Mouse (Mus musculus) megakaryocyte, adult 5-6 weeks (primary cell): Measurements from ENCODE around the gene Mxd3. TPM values are rescaled to one million over a fixed set of nuclear protein-coding genes. Genes with fewer than 3 reads are reported as not detected.

ENCODE experiments used
- ATAC-seq: 2 replicates; pipeline ENCODE4 v1.8.0; 2016; ENCODE audit warnings: mild to moderate bottlenecking, inconsistent platforms; ENCODE audit not compliant: poor library complexity, severe bottlenecking
- total RNA-seq, 2 experiments: library from RNA; stranded (forward) in 1 of 2; stranded (reverse) in 1 of 2; fragments of 153-499, 151-499 nt in 1 of 2; fragments of 221-1000, 200-1000 nt in 1 of 2; gene quantifications; 2 replicates each; pipeline versions ENCODE4 v1.2.3 to v1.2.4; 2015 to 2017

The Mxd3 gene
- total RNA-seq, 2 experiments from 2014 or later: 36.1 to 36.5 TPM

DNA sequence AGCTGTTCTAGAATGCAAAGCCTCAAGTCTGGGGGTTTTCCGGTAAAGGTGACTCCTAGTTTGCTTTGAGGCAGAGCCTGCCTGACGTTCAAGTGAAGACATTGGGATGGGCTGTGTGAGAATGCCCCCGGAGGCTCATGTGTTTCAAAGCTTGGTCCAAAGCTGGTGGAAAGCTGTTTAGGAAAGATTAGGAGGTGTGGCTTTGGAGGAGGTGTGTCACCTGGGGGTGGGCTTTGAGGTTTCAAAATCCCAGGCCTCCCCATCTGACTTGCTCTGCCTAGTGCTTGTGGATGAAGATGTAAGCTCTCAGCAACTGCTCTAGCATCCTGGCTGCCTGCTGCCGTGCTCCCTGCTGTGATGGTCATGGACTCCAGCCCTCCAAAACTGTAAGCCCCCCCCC is 6.1 kb upstream of the Mxd3 start:
- no peak for ATAC-seq

DNA sequence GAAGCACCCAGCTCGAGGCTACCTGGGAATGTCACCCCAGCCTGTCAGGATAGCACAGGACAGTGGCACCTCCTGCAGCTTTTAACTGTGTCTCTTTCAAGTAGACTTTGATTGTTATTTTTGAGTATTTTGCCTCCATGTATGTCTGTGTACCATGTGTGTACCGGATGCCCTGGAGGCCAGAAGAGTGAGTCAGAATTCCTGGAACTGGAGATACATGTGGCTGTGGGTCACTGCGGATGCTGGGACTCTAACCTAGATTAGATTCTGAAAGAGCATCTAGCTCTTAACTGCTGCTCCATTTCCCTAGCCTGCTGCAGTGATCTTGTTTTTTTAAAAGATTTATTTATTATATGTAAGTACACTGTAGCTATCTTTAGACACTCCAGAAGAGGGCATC is 2.7 kb upstream of the Mxd3 start:
- ATAC-seq: no peak

DNA sequence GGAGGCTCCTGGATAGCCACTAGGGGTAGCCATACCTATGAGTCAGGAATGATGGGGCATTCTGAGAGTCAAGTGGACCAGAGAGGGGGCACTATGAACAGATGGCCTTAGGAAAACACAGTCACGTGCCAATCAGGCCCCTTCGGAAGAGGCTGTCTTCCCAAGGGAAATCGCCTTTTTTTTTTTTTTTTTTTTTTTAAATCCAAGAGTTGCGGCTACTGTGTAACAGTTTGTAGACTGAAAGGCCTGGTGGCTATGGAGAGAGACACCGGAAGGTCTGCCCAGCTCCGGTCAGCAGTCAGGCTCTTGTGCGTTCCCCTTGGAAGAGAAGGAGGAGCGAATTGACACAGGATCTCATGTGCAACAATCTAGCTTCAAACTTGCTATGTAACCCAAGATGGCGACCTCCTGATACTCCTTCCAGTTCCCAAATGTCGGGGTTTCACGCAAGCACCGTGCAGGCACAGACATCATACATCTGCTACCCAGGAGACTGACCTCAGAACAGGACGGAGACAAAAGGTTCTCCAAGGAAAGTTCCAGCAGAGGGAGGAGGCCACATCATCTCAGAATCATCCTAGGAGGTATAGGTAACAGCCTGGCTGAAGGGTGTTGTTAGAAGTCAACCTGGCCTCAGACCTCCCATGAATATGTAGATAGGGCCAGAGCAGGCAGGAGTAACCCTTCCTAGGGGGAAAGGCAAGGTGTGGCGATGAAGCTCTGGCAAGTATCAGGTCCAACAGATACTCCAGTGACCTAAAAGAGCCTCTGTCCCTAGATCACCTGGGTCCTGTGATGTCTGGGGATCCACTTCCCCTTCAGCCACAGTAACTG is 1.2 kb upstream of the Mxd3 start:
- ATAC-seq: no peak

DNA sequence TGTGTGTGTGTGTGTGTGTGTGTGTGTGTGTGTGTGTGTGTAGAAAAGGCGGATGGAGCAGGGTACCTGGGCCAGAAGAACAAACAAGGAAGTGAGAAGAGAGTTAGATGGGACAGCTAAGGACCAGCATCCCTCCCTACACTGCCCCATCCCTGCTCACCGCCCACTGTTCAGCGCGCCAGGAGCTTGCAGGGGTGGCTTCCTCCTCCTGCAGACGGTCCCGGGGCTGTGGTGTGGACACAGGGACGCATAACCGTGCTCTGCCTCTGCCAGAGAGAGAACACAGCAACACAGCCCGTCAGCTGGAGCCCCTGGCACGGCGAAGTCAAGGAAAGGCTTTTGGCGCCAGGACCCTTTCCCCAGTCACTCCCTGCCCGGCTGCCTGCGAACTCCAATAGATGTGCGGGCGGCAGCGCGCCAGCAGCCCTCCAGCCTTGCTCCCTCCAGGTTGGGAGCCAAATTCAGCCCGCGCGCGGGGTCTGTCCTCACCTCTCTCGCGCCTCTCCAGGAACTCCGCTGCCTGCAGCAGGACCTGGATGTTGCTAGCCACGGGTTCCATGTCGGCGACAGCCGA is 427 bp downstream of the Mxd3 start:
- ATAC-seq: no peak

DNA sequence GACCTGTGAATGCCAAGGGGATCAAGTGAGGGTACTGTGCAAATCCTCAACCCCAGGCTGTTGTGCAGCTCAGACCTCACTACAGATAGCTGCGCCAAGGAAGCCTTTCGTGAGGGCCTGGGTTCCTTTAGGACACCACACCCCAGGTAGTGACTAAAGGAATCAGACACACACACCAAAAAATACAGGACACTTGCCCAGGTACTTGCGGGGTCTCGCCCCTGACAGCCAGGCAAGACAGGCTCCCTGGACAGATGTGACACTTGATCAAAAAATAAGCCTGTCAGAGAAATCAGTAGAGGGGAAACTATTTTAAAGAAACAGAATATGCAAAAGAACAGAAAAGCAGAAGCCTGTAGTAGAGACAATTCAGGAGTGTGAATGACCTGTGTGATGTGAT is 982 bp downstream of the Mxd3 start:
- ATAC-seq: no peak

DNA sequence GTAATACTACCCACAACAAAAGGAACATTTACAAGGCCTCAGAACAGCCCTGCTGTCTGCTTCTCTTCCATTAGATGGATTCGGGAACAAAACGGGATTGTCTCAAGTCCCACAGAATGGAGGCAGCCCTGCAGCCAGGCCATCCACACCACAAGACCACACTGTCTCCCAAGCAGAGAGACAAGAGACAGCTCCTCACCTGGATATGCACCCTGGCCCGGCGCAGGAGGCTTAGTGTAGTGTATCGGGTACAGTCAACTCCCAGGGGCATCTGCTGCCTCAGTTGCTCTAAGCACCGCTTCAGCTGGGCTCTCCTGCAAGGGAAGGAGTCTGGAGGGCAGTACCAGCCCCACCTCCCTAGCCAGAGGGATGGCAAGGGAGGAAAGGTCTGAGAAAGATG is 1.5 kb downstream of the Mxd3 start:
- no peak for ATAC-seq

- ATAC-seq: peak; percentile 78
These were observed 2.0 kb downstream of the Mxd3 start for GRCm38 (mm10) chr13:55327633-55328032.

GRCm38 (mm10) chr13:55327169-55327568 is 2.5 kb downstream of the Mxd3 start:
- no peak for ATAC-seq

- ATAC-seq: no peak
These were observed 4.0 kb downstream of the Mxd3 start for GRCm38 (mm10) chr13:55325596-55325995.

DNA sequence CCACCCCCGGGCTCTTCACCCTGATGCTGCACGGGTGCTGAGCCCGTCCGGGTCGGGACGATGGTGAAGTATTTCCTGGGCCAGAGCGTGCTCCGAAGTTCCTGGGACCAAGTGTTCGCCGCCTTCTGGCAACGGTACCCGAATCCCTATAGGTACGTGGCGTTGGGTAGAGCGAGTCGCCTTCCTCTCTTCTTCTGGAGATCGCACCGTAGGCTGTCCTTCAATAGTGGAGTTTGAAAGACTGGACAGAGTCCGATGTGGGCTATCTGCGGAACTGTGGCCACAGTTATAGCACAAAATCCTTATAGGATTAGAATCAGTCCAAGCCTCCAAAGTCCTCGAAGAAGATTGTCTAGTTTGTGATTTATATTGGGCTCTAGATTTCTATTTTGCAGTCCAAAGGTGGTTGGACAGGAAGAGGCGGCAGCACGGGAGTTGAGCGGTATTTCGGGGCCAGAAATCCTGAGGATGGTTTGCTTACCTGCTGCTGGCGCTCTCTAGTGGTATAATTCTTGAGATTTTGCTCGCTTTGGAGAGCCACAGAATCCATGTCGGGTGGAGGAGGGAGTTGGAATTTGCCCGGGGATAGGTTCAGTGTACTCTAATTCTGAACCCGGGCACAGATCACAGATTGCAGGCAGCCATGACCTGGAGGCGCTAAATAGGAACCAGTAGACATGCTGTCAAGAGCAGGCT is 7.3 kb downstream of the Mxd3 start:
- peak; percentile 14; the same call in 1 of the 2 replicates for ATAC-seq

DNA sequence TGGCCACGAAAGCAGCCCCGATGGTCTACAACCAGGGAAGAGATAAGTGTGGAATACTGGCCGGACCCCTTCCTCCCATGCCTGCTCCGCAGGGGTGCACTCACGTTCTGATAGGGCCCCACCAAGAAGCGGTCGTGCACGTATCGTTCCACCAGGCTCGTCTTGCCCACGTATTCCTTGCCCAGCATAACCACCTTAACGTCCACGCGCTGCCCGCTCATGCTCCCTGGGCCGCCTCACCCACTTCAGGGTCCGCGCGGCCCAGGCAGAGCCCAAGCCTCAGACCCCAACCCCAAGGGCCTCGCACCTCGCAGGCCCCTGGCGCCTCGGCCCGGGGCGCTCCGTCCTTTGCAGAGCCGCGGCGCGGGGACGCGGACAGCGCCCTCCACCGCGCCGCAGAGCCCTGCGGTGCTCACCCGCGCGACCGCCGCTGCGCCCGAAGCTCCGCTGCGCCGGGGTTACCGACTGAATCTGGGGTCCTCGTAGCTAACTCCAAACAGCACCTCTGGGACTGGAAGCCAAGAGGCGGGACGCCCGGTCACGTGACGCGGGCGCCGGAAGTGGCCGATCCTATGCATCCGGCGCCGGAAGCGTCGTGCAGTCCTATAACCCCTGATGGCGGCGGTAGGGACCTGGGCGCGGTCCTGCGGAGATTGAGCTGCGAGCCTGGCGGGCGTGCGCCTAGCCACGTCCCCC is 8.0 kb downstream of the Mxd3 start, which contains the start of gene Rab24:
Gene Rab24, minus strand, starts transcription at position 513 of the 696 bp plus-strand sequence.
- peak; percentile 83 for ATAC-seq

DNA sequence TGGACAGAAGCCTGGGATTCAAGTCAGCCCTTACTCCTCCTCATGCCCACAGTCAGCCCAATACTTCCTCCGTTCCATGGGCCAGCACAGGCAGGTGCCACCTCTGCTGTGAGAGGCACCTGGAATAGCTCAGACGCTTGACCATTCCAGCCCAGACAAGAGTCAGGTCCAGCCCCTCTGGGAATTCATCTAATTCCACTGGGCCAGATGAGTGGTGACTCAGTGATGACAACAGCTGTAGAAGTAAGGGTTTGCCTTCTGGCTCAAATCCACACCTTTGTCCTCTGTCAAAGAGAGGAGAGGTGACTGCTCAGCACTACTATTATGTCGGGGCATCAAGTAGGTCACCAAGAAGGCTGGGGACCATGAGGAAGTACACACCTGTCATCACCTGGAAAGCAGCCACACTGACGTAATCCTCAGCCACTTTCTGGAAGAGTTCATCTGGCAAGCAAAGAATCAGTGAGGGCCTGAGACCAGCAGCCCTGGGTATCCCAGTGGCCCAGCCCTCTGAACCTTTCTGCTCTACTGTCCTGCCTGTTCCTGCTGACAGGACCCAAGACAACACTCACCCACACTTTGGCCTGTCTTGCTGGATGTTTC is 9.6 kb downstream of the Mxd3 start, which contains the start of gene Prelid1:
Gene Prelid1, plus strand, starts transcription at position 570 of the 603 bp plus-strand sequence.
- no peak for ATAC-seq

GRCm38 (mm10) chr13:55318351-55318750 is 11.3 kb downstream of the Mxd3 start:
- ATAC-seq: peak; percentile 25; the same call in 1 of the 2 replicates

DNA sequence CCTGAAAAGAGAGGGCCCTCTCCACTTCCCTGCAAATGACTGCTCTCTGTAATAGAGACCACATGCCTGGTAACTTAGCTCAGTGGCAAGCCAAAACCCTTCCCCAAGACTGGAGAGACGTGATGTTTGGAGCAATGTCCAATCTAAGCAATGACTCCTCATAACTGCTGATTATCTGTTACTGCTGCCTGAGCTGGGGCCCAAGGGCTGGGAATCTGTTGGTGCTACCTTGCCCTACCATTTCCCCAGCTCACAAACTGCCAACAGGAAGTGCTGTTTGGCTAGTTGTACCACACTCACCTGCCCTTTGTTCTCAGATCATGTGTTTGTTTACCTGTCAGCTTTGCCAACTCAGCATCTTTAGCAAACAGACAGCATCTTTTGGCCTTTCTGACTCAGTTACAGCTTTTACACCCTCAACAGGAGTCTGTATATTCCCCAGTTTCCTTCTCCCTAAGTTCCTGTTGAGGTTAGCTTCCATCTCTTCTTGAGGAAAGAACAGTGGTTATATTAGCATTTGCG is 14.7 kb downstream of the Mxd3 start:
- no peak for ATAC-seq

DNA sequence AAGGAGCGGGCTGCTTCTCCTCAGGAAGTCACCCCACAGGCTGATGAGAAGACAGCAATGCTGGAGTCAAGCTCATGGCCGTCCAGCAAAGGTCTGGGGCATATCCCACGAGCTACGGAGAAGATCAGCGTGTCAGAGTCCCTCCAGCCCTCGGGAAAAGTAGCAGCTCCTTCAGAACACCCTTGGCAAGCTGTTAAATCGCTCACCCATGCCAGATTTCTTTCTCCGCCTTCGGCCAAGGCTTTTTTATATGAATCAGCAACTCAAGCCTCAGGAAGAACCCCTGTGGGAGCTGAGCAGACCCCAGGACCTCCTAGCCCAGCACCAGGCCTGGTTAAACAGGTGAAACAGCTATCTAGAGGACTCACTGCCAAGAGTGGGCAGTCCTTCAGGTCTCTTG is 16.6 kb downstream of the Mxd3 start:
- no peak for ATAC-seq

- ATAC-seq: no peak
These were observed 17.5 kb downstream of the Mxd3 start for GRCm38 (mm10) chr13:55312028-55312630.

DNA sequence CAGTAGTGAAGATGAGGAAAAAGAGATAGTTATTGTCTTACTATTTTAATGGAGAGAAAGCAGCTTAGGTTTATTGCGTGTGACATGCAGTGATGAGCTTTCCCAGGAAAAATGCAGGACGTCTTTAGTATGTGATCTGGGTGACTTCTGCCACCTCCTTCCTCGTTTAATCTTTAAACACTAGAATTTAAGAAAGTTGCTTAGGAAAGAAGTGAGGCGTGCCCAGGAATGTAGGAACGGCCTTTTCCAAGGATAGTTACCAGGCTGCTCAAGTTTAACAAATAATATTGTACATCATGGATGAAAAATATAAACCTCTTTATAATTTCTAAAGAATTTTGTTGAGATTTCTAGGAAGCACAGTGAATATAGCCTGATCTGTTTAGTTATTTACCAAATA is 28.7 kb downstream of the Mxd3 start:
- no peak for ATAC-seq

GRCm38 (mm10) chr13:55296760-55297159 is 32.9 kb downstream of the Mxd3 start:
- ATAC-seq: no peak

- ATAC-seq: no peak
These were observed 40.8 kb downstream of the Mxd3 start for GRCm38 (mm10) chr13:55288854-55289253.

GRCm38 (mm10) chr13:55277646-55278045 is 52.0 kb downstream of the Mxd3 start:
- ATAC-seq: no peak
